Mouse (Mus musculus) left cerebral cortex, postnatal 4 days (tissue): ENCODE data around the gene Polr2i. TPM values are rescaled to one million over a fixed set of nuclear protein-coding genes. Genes with fewer than 3 reads are reported as not detected.
"Not testable (repeated sequence)": the region's sequence is repeated elsewhere in the genome, so short reads cannot be mapped to it uniquely, and the experiment has no call there.

Source experiments
- DNase-seq: peaks from one replicate; pipeline ENCODE4 v3.0.0-alpha.2; 2022
- intact Hi-C: fragments of 180-260 bp; cut with DNase I; formaldehyde crosslinking; loops from one replicate; pipeline ENCODE4 v1.15.1; 2025
- total RNA-seq, 2 experiments: library from RNA; stranded (reverse); gene quantifications; 2 replicates each; pipeline ENCODE4 v1.2.3; 2021

Polr2i gene
- total RNA-seq = 10 to 100 TPM; 94.9 to 96.9 TPM

GRCm38 (mm10) chr7:30231669-30232454 lies at the start of gene Polr2i, which contains the start of gene Tbcb:
Gene Polr2i (plus strand): TSS chr7:30231948.
Gene Tbcb (minus strand): TSS chr7:30232272.
- peak; percentile 99 for DNase-seq
- intact Hi-C loops = no loop called here

GRCm38 (mm10) chr7:30183189-30183588 lies 48.6 kb upstream of the Polr2i start:
- intact Hi-C loops = loop anchor here (5.0 kb wide), 1 partner anchor 34 kb away; no protein-coding TSS in a partner anchor
- DNase-seq = not testable (repeated sequence)

- intact Hi-C loops = loop anchor here (5.0 kb wide), 1 partner anchor 33 kb away; no protein-coding TSS in a partner anchor
- peak; percentile 66 for DNase-seq
These were observed 47.9 kb upstream of the Polr2i start, which contains the start of gene Cox7a1 for GRCm38 (mm10) chr7:30183879-30184289. Gene Cox7a1 (plus strand): TSS chr7:30184144.

- intact Hi-C loops = loop anchor here (5.0 kb wide), 1 partner anchor 33 kb away; no protein-coding TSS in a partner anchor
- no peak for DNase-seq
These were observed 47.0 kb upstream of the Polr2i start for GRCm38 (mm10) chr7:30184641-30185348.

GRCm38 (mm10) chr7:30188344-30189115 lies 43.2 kb upstream of the Polr2i start:
- intact Hi-C loops = no loop called here
- no peak for DNase-seq

- no peak for DNase-seq
These were observed 42.6 kb upstream of the Polr2i start for GRCm38 (mm10) chr7:30189116-30189491.

GRCm38 (mm10) chr7:30192088-30192487 lies 39.7 kb upstream of the Polr2i start:
- intact Hi-C loops = no loop called here

More at GRCm38 (mm10) chr7:30189116-30189491, 42.6 kb upstream of the Polr2i start:
- intact Hi-C loops = no loop called here

GRCm38 (mm10) chr7:30193013-30193412 lies 38.7 kb upstream of the Polr2i start:
- DNase-seq = no peak
- intact Hi-C loops = no loop called here

More at GRCm38 (mm10) chr7:30192088-30192487, 39.7 kb upstream of the Polr2i start:
- no peak for DNase-seq

GRCm38 (mm10) chr7:30193581-30194100 lies 38.1 kb upstream of the Polr2i start:
- peak; percentile 73 for DNase-seq
- intact Hi-C loops = no loop called here

- DNase-seq = peak; percentile 56
- intact Hi-C loops = no loop called here
These were observed 37.5 kb upstream of the Polr2i start for GRCm38 (mm10) chr7:30194101-30194831.

GRCm38 (mm10) chr7:30194884-30195283 lies 36.9 kb upstream of the Polr2i start:
- intact Hi-C loops = no loop called here
- peak; percentile 97 for DNase-seq

- intact Hi-C loops = no loop called here
- DNase-seq = no peak
These were observed 36.3 kb upstream of the Polr2i start for GRCm38 (mm10) chr7:30195461-30195860.

GRCm38 (mm10) chr7:30196171-30196570 lies 35.6 kb upstream of the Polr2i start:
- no peak for DNase-seq
- intact Hi-C loops = no loop called here

- DNase-seq = no peak
- intact Hi-C loops = no loop called here
These were observed 34.1 kb upstream of the Polr2i start for GRCm38 (mm10) chr7:30197592-30198129.

GRCm38 (mm10) chr7:30198481-30198971 lies 33.2 kb upstream of the Polr2i start, which contains the start of gene Capns1:
Gene Capns1 (minus strand): TSS chr7:30198811.
- peak; percentile 52 for DNase-seq
- intact Hi-C loops = no loop called here

GRCm38 (mm10) chr7:30199498-30200139 lies 32.1 kb upstream of the Polr2i start:
- DNase-seq = no peak
- intact Hi-C loops = no loop called here

- intact Hi-C loops = no loop called here
These were observed 31.5 kb upstream of the Polr2i start for GRCm38 (mm10) chr7:30200200-30200599.

GRCm38 (mm10) chr7:30200661-30201060 lies 31.1 kb upstream of the Polr2i start:
- intact Hi-C loops, DNase-seq: not testable (repeated sequence)

More at GRCm38 (mm10) chr7:30200200-30200599, 31.5 kb upstream of the Polr2i start:
- DNase-seq = no peak
